Mouse (Mus musculus) brown adipose tissue, adult 24 weeks (tissue): ENCODE measurements around the gene Gm20431. TPM values are rescaled to one million over a fixed set of nuclear protein-coding genes. Genes with fewer than 3 reads are reported as not detected.

Source experiments
- H3K27ac ChIP-seq: fragments of 200-500 bp; replicated peaks from 2 replicates; pipeline ENCODE4 v1.5.1; 2012; ENCODE audit warnings: low read depth, mild to moderate bottlenecking, low read length
- H3K4me1 ChIP-seq: fragments of 200-500 bp; 2 replicates; pipeline ENCODE4 v1.6.1; 2012; ENCODE audit warnings: low read length, mixed read lengths; ENCODE audit not compliant: control insufficient read depth, insufficient read depth, insufficient read length
- H3K4me3 ChIP-seq: fragments of 200-500 bp; 2 replicates; pipeline ENCODE4 v1.5.1; 2012; ENCODE audit warnings: low read depth, mild to moderate bottlenecking, low read length, moderate library complexity; ENCODE audit not compliant: insufficient read depth
- polyA plus RNA-seq: library from polyadenylated mRNA; stranded (reverse); fragments of >200 nt; gene quantifications from 2 replicates; pipeline ENCODE4 v1.2.4, GENCODE M21; 2012; ENCODE audit not compliant: missing spikeins, insufficient read depth, insufficient read length

Gm20431 gene
- polyA plus RNA-seq, 1 experiment: not detected

DNA sequence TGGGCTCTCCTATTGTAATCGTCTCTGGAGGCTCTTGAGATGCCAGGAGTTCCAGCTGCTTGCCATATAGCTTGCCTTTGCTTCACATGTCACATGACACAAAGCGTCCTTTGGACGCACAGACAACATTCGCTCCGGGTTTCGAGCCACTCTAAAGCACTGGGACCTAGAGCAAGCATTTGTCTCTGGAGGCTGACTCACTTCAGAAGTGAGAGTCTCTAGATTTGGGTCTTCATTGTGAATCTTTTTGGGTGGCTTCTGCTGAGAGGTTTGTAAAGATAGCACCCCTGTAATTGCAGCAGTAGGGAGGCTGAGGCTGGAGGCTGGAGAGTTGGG is 27.8 kb downstream of the Gm20431 start:
- H3K27ac ChIP-seq: 0 out of 2 replicates have a peak overlapping the region, but pooled peaks have one; percentile 6
- H3K4me3 ChIP-seq: no peak overlapping the region
- H3K4me1 ChIP-seq: peaks cover 23% of the 10 kb centered on the region

DNA sequence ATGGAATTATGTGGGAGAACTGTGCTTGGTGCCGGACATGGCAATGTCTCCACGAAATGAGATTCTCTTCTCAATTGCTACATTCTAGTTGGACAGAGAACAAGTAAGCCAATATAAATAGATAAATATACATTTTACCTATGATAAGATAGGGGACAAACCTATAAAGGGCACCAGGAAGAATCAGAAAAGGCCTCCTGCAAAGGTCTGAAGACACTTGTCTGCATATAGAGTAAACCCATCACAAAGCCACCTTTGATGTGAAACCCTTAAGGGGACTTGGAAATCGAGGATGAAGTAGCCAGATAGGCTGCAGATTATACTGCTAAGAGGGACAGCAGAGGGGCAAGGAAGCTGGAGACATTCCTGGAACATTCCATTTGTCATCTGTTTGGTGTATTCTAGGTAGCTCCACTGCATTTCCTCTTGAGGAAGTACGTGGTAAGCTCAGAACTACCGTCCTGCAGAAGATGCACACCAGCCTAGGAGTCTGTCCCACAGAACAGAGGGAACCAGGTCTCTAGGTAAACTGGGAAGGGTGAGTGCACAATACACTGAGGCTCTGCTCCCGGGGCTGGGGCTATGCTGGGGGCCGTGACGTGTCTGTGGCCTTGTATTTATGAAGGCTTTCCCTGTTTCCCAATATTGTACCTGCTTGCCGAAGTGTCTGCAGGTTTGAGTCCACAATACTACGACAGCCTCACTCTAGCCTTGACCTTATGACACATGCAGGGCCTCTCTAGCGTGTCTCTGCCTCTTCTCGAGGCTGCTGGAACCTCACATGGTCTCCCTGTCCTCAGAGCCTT is 28.4 kb downstream of the Gm20431 start:
- Histone ChIP-seq H3K4me3 (peak overlapping the region; percentile 69), H3K4me1 (peaks cover 23% of the 10 kb centered on the region)

DNA sequence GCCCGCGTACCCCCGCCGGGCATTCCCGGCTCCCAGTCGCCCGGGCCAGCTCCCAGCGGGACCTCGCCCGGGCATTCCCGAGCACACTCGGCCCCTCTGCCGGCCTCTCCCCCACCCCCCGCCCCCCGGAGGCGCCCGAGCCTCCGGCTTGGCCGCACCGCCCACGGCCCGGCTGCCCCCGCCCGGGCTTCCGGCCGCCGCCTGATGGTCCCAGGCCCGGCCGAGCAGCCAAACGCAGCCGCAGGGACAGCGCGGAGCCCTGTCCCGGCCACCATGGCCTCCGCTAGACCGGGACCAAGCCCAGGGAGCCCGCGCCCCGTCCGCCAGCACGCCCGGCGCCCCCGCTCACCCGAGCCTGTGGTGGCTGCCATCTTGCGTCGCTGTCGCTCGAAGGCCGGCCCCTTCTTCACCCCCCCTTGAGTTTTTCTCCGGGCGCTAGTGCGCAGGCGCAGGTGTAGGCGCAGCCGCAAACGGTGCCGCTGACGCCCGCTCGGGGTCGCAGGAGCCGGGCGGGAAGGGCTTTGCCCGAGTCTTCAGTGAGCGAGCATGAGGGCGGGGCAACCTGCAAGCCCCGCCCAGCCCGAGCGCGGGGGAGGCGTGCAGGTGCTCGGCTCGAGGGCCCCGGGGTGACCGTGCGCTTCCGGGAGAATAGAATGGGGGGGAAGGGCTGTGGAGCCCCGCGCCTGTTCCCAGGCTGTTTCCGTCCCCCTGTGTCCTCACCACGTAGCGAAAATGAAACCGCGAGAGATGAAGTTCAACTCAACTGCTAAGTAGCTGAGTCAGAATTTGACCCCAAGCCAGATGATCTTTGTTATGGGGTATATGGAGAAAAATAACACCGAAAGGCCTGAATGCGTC is 29.5 kb downstream of the Gm20431 start, which contains the start of gene Ube2v1:
Gene Ube2v1, minus strand, starts transcription at position 505 of the 858 bp plus-strand sequence.
- H3K4me3 ChIP-seq: peak within 1 kb of the TSS; percentile 80
- peak within 1 kb of the TSS; percentile 94 for H3K27ac ChIP-seq
- H3K4me1 ChIP-seq: peaks cover 23% of the 10 kb centered on the region

More for the DNA sequence above, 28.4 kb downstream of the Gm20431 start:
- H3K27ac ChIP-seq: peak overlapping the region; percentile 90

DNA sequence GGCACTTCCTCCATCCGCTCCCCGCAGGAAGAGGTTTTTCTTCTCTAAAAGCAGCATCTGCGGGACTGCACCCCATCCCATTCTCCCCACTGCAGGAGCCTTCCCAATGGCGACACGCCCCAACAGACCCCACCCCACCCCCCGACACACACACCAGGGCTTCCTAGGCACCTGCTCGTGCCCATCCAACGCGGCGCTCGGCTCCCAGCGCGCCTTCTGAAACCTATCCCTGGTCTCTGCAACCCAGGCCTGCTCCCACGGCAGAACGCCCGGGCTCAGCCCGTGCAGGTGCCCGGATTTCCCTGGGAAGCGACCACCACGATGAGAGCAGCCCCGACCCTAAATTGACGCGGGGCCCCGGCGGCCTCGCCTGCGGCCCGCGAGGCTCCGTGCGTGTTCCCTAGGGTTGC is 30.1 kb downstream of the Gm20431 start:
- Histone ChIP-seq H3K27ac (peak overlapping the region; percentile 35; the same call in 1 of the 2 replicates), H3K4me1 (peaks cover 23% of the 10 kb centered on the region), H3K4me3 (peak overlapping the region; percentile 80)

DNA sequence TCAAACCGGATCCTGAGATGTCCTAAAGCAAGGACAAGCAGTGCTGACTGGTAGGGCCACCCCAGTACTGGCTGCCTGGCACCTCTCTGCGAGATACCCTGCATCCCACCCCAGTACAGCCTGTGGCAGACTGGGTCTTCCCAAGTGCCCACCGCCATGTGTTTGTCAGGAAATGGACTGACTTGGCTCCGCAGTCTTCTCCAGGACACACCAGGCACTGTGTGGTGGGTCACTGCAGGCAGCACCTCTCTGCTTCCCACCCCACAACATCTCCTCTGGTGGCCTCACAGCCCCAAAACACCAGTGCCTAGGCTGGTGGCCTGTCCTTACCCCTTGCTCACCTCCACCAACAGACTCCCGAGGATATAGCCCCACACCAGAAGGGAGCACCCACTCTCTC is 30.9 kb downstream of the Gm20431 start:
- Histone ChIP-seq H3K4me3 (peak overlapping the region; percentile 80), H3K4me1 (peaks cover 28% of the 10 kb centered on the region), H3K27ac (no peak overlapping the region)

DNA sequence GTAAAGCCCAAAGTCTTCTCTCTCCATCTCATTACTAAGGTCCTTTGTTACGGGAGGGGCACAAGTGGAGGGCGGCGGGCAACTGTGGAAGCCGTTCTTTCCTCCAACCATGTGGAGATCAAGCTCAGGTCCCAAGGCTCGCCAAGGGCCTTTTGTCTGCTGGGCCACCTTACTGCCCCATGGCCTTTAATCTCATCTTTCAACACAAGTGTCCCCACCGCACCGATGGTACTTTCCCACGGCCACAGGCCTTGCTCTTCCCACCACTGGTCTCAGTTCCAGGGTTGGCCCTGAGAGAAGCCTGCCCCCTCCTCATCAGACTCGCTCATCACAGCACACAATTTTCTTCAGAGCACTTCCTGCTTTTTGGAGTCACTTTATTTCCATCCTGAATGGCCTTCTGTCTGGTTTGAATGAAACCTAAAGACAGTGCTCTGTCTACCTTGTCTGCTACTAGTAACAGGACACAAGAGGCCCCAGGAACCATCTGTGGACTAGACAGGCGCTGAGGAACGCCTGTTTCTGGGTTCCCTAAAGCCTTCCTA is 31.6 kb downstream of the Gm20431 start:
- Histone ChIP-seq H3K27ac (no peak overlapping the region), H3K4me1 (peaks cover 29% of the 10 kb centered on the region), H3K4me3 (no peak overlapping the region)

DNA sequence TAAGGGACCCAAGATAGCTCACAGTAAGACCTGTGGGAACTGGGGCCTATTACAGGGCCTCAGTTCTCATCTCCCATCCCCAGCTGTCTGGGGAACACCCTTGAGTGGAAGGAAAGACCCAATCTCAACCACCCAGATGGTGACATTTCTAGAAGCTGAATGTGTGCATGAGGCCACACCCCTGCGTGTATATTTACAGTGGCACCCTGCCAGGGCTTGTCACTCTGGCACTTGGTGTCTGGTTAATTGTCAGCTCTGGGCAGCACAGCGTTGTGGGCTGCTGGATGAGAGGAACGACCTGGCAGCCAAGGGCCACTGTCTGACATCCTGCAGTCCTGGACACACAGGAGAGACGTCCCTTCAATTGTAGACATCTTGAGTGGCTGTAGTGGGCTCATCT is 32.4 kb downstream of the Gm20431 start:
- Histone ChIP-seq H3K4me1 (peaks cover 32% of the 10 kb centered on the region), H3K4me3 (no peak overlapping the region), H3K27ac (no peak overlapping the region)

DNA sequence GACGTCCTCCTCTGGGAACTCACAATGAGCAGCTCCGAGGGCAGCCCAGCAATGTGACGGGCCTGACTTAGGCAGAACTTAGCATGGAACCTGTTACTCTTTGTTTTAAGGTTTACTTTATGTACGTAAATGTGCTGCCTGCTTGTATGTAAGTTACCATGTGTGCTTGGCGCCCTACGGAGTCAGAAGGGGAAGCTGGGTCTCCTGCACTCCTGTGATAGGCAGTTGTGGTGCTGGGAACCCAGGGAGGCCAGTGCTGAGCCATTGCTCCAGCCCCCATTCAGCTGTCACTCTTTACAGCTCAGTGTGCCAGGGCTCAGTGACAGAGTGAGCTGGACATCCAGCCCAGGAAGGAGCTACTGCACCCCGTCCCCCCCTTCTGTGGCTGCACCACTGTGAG is 34.3 kb downstream of the Gm20431 start:
- Histone ChIP-seq H3K27ac (no peak overlapping the region), H3K4me3 (no peak overlapping the region), H3K4me1 (peaks cover 33% of the 10 kb centered on the region)

DNA sequence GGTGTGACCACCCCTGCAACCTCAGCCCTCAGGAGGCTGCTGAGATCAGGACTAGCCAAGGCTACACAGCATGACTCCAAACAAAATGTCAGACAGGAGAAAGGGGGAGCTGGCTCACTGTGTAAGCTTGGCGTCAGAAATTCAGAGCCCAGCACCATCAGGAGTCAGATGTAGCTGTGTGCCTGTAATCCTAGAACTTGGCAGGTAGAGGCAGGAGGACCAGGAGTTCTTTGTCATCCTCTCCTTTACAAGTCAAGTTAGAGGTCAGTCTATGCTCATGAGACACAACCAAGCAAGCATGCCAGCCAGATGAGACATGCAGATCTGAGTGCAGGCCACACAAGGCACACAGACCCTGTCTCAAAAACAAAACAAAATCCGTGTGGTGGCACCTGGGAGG is 35.6 kb downstream of the Gm20431 start:
- H3K27ac ChIP-seq: no peak overlapping the region; the same call in 1 of the 2 replicates
- H3K4me1 ChIP-seq: peaks cover 43% of the 10 kb centered on the region

DNA sequence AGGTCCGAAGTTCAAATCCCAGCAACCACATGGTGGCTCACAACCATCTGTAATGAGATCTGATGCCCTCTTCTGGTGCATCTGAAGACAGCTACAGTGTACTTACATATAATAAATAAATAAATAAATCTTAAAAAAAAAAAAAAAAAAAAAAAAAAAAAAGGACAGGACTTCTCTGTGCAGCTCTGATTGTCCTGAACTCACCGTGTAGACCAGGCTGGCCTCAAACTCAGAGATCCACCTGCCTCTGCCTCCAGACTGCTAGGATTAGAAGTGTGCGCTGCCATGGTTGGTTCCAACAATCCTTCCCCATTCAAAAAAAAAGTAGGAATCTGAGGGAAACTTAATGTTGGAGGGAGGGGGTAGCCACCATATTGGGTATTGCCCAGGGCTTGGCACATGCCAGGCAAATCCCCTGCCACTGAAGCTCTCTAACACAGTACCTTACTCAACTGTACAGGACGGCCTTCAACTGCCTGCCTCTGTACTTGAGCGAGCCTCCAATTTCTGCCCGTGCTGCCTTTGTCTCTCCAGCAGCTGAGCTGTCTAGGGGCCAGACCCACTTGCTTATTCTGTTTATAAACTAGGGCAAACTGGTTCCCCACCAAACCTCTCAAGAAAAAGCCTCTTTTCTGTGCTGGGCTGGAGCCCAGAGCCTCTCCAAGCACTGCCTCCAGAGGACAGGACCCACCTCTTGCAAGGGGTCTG is 36.8 kb downstream of the Gm20431 start:
- Histone ChIP-seq H3K4me1 (peaks cover 34% of the 10 kb centered on the region), H3K4me3 (no peak overlapping the region), H3K27ac (no peak overlapping the region)

More for the DNA sequence above, 35.6 kb downstream of the Gm20431 start:
- no peak overlapping the region for H3K4me3 ChIP-seq

DNA sequence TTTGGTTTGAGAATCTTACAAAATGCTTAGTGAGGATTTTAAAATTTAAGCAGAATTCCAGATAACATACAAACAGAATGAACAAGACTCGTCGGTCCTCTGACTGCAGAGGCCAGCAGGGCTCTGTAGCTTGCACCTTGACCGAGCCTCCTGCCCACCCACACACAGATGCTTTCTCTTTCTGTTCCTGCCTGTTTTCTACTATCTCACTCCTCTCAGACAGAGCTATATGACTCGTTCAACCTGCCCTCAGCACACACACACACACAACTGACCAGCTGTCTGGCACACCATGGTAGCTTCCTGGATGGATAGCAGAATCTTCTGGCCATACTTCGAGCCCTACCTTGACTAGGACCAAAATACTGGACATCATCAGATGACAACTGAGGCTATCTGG is 38.3 kb downstream of the Gm20431 start:
- no peak overlapping the region for H3K27ac ChIP-seq
- H3K4me3 ChIP-seq: no peak overlapping the region
- H3K4me1 ChIP-seq: peaks cover 27% of the 10 kb centered on the region

DNA sequence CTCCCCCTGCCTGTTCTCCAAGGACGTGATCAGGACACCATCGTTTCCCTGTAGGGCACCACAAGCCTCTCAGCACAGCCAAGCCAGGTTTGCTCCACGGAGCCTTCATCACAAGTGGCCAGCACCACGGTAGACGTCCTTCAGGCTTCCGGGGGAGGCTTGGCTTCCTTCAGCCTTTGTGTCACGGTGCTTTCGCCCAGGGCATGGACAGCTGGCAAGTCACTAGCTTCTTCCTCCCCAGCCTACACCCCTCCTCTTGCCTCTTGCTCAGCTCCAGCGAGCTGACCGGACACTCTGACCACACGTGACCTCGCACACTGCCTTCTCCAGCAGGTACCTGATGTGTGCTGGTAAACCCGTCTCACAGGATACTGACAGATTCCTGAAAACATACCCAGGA is 38.9 kb downstream of the Gm20431 start:
- peaks cover 27% of the 10 kb centered on the region for H3K4me1 ChIP-seq
- no peak overlapping the region for H3K27ac ChIP-seq
- H3K4me3 ChIP-seq: no peak overlapping the region

DNA sequence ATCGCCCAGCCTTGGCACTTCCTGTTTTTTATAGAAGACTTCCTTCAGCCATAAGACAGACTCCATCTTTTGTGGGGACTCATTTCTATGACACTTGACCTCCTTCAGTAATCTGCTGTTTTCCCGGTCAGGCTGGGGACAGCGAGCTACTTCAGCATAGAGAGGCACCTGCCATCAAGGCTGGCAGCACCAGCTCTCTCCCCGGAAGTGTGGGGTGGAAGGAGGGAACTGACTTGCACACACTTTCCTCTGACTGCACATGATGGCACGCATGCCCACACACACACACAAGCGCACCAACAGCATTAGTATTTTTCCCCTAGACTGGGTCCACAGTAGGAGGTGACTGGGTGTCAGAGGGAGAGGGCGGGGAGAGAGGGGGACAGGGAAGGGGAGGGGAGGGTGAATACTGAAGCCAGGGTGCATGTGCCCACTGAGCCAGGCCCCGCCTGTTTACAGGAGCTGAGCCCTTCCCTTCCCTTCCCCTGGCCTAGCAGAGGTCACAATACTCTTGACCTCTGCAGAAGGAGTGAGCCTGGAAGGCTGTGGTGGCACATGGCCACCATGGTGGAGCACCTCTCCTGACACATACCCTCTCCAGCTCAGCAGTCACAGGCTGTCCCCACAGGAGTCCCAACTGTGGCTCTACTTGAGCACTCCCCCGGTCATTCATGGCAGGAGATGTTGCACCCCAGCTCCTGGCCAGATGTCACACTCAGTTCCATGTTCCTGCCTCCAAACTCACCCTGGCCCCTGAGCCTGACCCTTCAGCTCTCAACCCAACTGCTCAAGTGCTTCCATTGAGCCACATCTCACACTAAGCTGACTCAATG is 39.8 kb downstream of the Gm20431 start:
- peaks cover 27% of the 10 kb centered on the region for H3K4me1 ChIP-seq
- no peak overlapping the region for H3K27ac ChIP-seq
- H3K4me3 ChIP-seq: no peak overlapping the region

DNA sequence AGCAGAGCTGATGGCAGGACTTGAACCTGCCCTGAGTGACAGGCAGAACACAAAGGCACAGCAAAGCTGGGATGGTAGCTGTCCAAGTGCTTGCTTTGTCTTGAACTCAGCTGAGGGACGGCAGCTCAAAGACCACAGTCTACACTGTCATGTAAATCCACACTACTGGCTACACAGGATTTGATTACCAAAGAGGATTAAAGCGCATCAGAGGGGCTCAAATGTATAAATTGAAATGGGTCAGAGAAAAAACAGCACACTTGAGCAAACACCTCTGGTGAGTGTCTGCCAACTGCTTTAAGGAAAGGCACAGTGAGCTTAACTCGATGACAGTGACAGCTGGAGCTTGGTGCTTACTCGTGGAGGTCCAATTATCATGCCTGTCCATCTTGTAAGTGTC is 43.8 kb downstream of the Gm20431 start:
- Histone ChIP-seq H3K4me1 (peaks cover 17% of the 10 kb centered on the region), H3K27ac (no peak overlapping the region), H3K4me3 (no peak overlapping the region)
